20 mouse cellular contexts compared by ENCODE assay signal in the genomic region with DNA sequence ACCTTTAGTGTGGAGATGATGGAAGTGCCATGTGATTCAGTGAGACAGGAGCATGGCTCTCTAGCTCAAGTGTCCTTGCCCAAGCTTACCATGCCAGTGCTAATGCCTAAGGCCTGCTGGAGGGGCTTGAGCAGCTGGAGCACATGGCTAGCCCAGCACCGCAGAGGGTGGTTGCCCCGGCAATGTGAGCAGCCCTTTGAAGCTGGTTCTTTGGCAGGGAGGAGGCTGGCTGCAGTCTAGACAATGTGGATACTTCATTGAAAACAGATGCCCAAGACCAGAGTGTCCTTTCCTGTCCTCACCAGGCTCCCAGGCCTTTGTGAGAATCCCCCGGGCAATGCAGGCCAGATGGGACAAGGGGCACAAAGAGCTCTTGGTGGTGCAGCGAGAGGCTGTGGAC. TPM values are rescaled to one million over a fixed set of nuclear protein-coding genes. Genes with fewer than 3 reads are reported as not detected.
A peak's percentile ranks its signal among the peaks of the same experiment; 100 is the strongest.
DNase-seq lines count a peak whose midpoint lies in the region; ATAC-seq lines count a peak whose summit lies in the region.
"Had no signal": no experiment of that assay in that cellular context is flagged by ENCODE, and none has a peak within 500 bp of the region (broad histone marks: within the 10 kb centered on the region; RNA-seq: fewer than 3 reads in every experiment).

No protein-coding gene starts in this region.

- no peaks in the 10 kb centered on the region for H3K4me1 ChIP-seq in embryonic facial prominence, embryonic 11.5 days (ENCODE audit: control insufficient read depth, insufficient read depth, low read length)
- H3K4me1 ChIP-seq: embryonic facial prominence, embryonic 15.5 days; heart, embryonic 10.5 days had no signal

- H3K4me2 ChIP-seq in embryonic facial prominence, embryonic 11.5 days (ENCODE audit: low read depth, low read length): no peak overlapping the region
- H3K4me2 ChIP-seq: embryonic facial prominence, embryonic 15.5 days had no signal

- no peak overlapping the region for H3K9ac ChIP-seq in embryonic facial prominence, embryonic 11.5 days (replicated peaks; ENCODE audit: low read length)
- H3K9ac ChIP-seq: embryonic facial prominence, embryonic 15.5 days; liver, embryonic 14.5 days had no signal

- intact Hi-C loops in heart, postnatal 10 days (cut with DNase I): no loop called here

- no peak overlapping the region for H3K27ac ChIP-seq in embryonic facial prominence, embryonic 11.5 days (replicated peaks; ENCODE audit: low read depth, low read length)
- H3K27ac ChIP-seq: embryonic facial prominence, embryonic 15.5 days; heart, embryonic 10.5 days; liver, embryonic 14.5 days had no signal

- no peaks in the 10 kb centered on the region for H3K36me3 ChIP-seq in embryonic facial prominence, embryonic 11.5 days (replicated peaks; ENCODE audit: control insufficient read depth, insufficient read depth, low read depth, low read length)
- H3K36me3 ChIP-seq: embryonic facial prominence, embryonic 15.5 days; heart, embryonic 10.5 days had no signal

- 39% methylated on average over 4 of the region's 4 CpGs for WGBS in embryonic facial prominence, embryonic 11.5 days

- ATAC-seq in embryonic facial prominence, embryonic 11.5 days (replicated peaks; ENCODE audit: insufficient number of reproducible peaks, low FRiP score, low TSS enrichment, low read depth): no peak

- peak; percentile 22 to 55 for DNase-seq in frontal cortex, postnatal 10 days (ENCODE audit: low spot score in 2 of 2)
- DNase-seq in frontal cortex, postnatal 36 days (ENCODE audit: low spot score in 2 of 2): no peak
- peak; percentile 15 for DNase-seq in right cerebral cortex, adult 18-20 months
- no peak for DNase-seq in right cerebral cortex, postnatal 14 days
- peak; percentile 8 for DNase-seq in embryonic facial prominence, embryonic 11.5 days (ENCODE audit: low spot score)
- no peak for DNase-seq in kidney, postnatal 36 days
- DNase-seq in heart, postnatal 10 days: no peak
- DNase-seq: gastrocnemius, postnatal 10 days; kidney, adult 11 months; kidney, postnatal 10 days; layer of hippocampus, adult 9-11 months; lung, postnatal 10 days had no signal

- no peak overlapping the region for H3K4me3 ChIP-seq in embryonic facial prominence, embryonic 11.5 days (ENCODE audit: low read depth, low read length)
- H3K4me3 ChIP-seq: embryonic facial prominence, embryonic 15.5 days; heart, embryonic 10.5 days had no signal

- H3K27me3 ChIP-seq in embryonic facial prominence, embryonic 11.5 days (ENCODE audit: control insufficient read depth, insufficient read depth, low read length): no peaks in the 10 kb centered on the region; the same call in 1 of the 2 replicates
- H3K27me3 ChIP-seq: embryonic facial prominence, embryonic 15.5 days had no signal

- H3K9me3 ChIP-seq in embryonic facial prominence, embryonic 11.5 days (replicated peaks; ENCODE audit: control insufficient read depth, low read length): no peaks in the 10 kb centered on the region
- H3K9me3 ChIP-seq: embryonic facial prominence, embryonic 15.5 days; heart, embryonic 10.5 days had no signal

RNA-seq across cellular contexts. Expression of a gene that starts 40.3 kb away (rescaled TPM):
- 3.6 and 3.9 TPM in 2 replicates for polyA plus RNA-seq in embryonic facial prominence, embryonic 11.5 days (2014; fragmentation: Nextera tagmentation; extraction: Ambion mirVana)
- total RNA-seq in heart, postnatal 10 days (2021): 1 to 10 TPM; 2.3 to 3.2 TPM
- total RNA-seq: neutrophil, adult 5-6 weeks had no signal
- polyA plus RNA-seq: C2C12 had no signal

RNA-seq across cellular contexts. Expression of a gene that starts 57.8 kb away (rescaled TPM):
- polyA plus RNA-seq in embryonic facial prominence, embryonic 11.5 days (2014; fragmentation: Nextera tagmentation; extraction: Ambion mirVana): not detected in 2 replicates
- total RNA-seq in heart, postnatal 10 days (2021): under 1 TPM; 0.10 to 0.17 TPM
- total RNA-seq: gastrocnemius, postnatal 10 days; left cerebral cortex, postnatal 36 days; neutrophil, adult 5-6 weeks had no signal
- polyA plus RNA-seq: C2C12; embryonic facial prominence, embryonic 15.5 days; forebrain, embryonic 11.5 days; urinary bladder, adult 2 months had no signal

Comparison
In these comparisons a context has a peak if more than half of its experiments do, and no peak if none do; other contexts are left out.
1. DNase-seq: peak in frontal cortex, postnatal 10 days (2 of 2), right cerebral cortex, adult 18-20 months (single experiment) and embryonic facial prominence, embryonic 11.5 days (single experiment); none in frontal cortex, postnatal 36 days (0 of 2), right cerebral cortex, postnatal 14 days (single experiment), kidney, postnatal 36 days (0 of 2) and heart, postnatal 10 days (0 of 2).